9 mouse cellular contexts compared by ENCODE assay signal in the genomic region with DNA sequence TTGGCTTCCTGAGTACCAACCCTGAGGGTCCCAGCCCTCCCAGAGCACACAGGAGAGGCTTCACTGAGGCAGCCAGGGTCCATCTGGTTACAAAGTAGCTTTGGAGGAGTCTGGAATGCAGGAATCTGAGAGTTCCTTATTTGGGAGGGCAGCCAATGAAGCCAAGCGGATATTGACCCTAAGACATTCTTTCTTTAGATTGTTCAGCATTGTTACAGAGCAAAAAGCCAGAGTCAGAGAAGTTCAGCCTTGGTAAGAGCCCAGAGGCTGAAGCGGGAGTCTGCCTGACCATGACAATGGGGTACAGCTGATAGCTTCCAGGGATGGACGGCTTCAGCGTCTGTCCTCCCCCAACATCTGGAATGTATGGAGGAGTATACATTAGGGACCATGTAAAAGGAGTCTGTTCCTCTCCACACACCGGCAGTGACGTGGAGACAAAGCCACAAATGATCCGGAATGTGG. TPM values are rescaled to one million over a fixed set of nuclear protein-coding genes. Genes with fewer than 3 reads are reported as not detected.
DNase-seq lines count a peak whose midpoint lies in the region; ATAC-seq lines count a peak whose summit lies in the region.
"Had no signal": no experiment of that assay in that cellular context is flagged by ENCODE, and none has a peak within 500 bp of the region (broad histone marks: within the 10 kb centered on the region; RNA-seq: fewer than 3 reads in every experiment).

No protein-coding gene starts in this region.

- H3K9ac ChIP-seq in midbrain, embryonic 14.5 days (replicated peaks; ENCODE audit: low read length), result no peak overlapping the region
- H3K9ac ChIP-seq in heart, embryonic 12.5 days, result 0 out of 2 replicates have a peak overlapping the region, but pooled peaks have one; percentile 8
- no peak overlapping the region for H3K9ac ChIP-seq in stomach, embryonic 14.5 days (replicated peaks; ENCODE audit: low read depth, low read length)

- H3K27me3 ChIP-seq in midbrain, embryonic 10.5 days (ENCODE audit: low read depth, poor library complexity, severe bottlenecking), result no peaks in the 10 kb centered on the region
- no peaks in the 10 kb centered on the region for H3K27me3 ChIP-seq in midbrain, embryonic 14.5 days (ENCODE audit: control insufficient read depth, insufficient read depth, low read length)
- no peaks in the 10 kb centered on the region for H3K27me3 ChIP-seq in heart, embryonic 12.5 days (replicated peaks)
- H3K27me3 ChIP-seq in stomach, embryonic 14.5 days (ENCODE audit: control insufficient read depth, insufficient read depth, low read length), result no peaks in the 10 kb centered on the region
- H3K27me3 ChIP-seq: Patski had no signal

- no peak overlapping the region for H3K4me2 ChIP-seq in midbrain, embryonic 14.5 days (ENCODE audit: low read length)
- H3K4me2 ChIP-seq in heart, embryonic 12.5 days, result peak overlapping the region; percentile 53
- H3K4me2 ChIP-seq in stomach, embryonic 14.5 days (replicated peaks; ENCODE audit: low read depth, low read length), result peak overlapping the region; percentile 20; the same call in 1 of the 2 replicates

- DNase-seq in midbrain, embryonic 10.5 days (ENCODE audit: low spot score), result peak; percentile 20
- no peak for DNase-seq in midbrain, embryonic 14.5 days
- peak; percentile 55 for DNase-seq in kidney, postnatal 10 days
- DNase-seq in spleen, postnatal 10 days (ENCODE audit: low spot score in 2 of 2), result no peak
- DNase-seq in left cerebral cortex, postnatal 25 days (ENCODE audit: low spot score in 2 of 2), result no peak

- intact Hi-C loops in left cerebral cortex, postnatal 25 days (cut with DNase I), result no loop called here

- H3K4me3 ChIP-seq in midbrain, embryonic 10.5 days, result no peak overlapping the region
- H3K4me3 ChIP-seq in midbrain, embryonic 14.5 days (replicated peaks; ENCODE audit: low read depth, low read length), result no peak overlapping the region
- peak overlapping the region; percentile 33; the same call in 1 of the 2 replicates for H3K4me3 ChIP-seq in heart, embryonic 12.5 days
- no peak overlapping the region; the same call in 1 of the 2 replicates for H3K4me3 ChIP-seq in stomach, embryonic 14.5 days (ENCODE audit: low read depth, low read length)

- H3K36me3 ChIP-seq in midbrain, embryonic 10.5 days, result 0 out of 2 replicates have a peak, but pooled peaks cover 3% of the 10 kb centered on the region
- H3K36me3 ChIP-seq in midbrain, embryonic 14.5 days (ENCODE audit: control insufficient read depth, insufficient read depth, low read length), result no peaks in the 10 kb centered on the region
- peaks cover 15% of the 10 kb centered on the region for H3K36me3 ChIP-seq in heart, embryonic 12.5 days
- H3K36me3 ChIP-seq in stomach, embryonic 14.5 days (ENCODE audit: control insufficient read depth, insufficient read depth, low read length), result no peaks in the 10 kb centered on the region; the same call in 1 of the 2 replicates

- H3K27ac ChIP-seq in midbrain, embryonic 10.5 days (replicated peaks), result peak overlapping the region; percentile 64
- no peak overlapping the region for H3K27ac ChIP-seq in midbrain, embryonic 14.5 days (replicated peaks; ENCODE audit: low read depth, low read length)
- H3K27ac ChIP-seq in heart, embryonic 12.5 days (ENCODE audit: poor library complexity, severe bottlenecking), result peak overlapping the region; percentile 95
- H3K27ac ChIP-seq in stomach, embryonic 14.5 days (ENCODE audit: low read length), result peak overlapping the region; percentile 80

- peaks cover 49% of the 10 kb centered on the region for H3K4me1 ChIP-seq in midbrain, embryonic 10.5 days
- peaks cover 14% of the 10 kb centered on the region for H3K4me1 ChIP-seq in midbrain, embryonic 14.5 days (ENCODE audit: control insufficient read depth, insufficient read depth, low read length)
- H3K4me1 ChIP-seq in heart, embryonic 12.5 days (replicated peaks), result peaks cover 59% of the 10 kb centered on the region
- peaks cover 44% of the 10 kb centered on the region for H3K4me1 ChIP-seq in stomach, embryonic 14.5 days (ENCODE audit: control insufficient read depth, insufficient read depth, low read length)

- no peaks in the 10 kb centered on the region for H3K9me3 ChIP-seq in midbrain, embryonic 10.5 days (replicated peaks)
- no peaks in the 10 kb centered on the region for H3K9me3 ChIP-seq in midbrain, embryonic 14.5 days (ENCODE audit: control insufficient read depth, low read length)
- peaks cover 2% of the 10 kb centered on the region; the same call in 1 of the 2 replicates for H3K9me3 ChIP-seq in heart, embryonic 12.5 days (replicated peaks)
- no peaks in the 10 kb centered on the region for H3K9me3 ChIP-seq in stomach, embryonic 14.5 days (ENCODE audit: control insufficient read depth, low read depth, low read length)

- 43% methylated on average over 7 of the region's 7 CpGs for WGBS in midbrain, embryonic 10.5 days
- WGBS in midbrain, embryonic 14.5 days, result 51% methylated on average over 7 of the region's 7 CpGs
- WGBS in heart, embryonic 12.5 days, result 34% methylated on average over 7 of the region's 7 CpGs
- 28% methylated on average over 7 of the region's 7 CpGs for WGBS in stomach, embryonic 14.5 days

- no peak for ATAC-seq in midbrain, embryonic 14.5 days (ENCODE audit: low FRiP score, low TSS enrichment)
- peak; percentile 34 for ATAC-seq in heart, embryonic 12.5 days (ENCODE audit: insufficient number of reproducible peaks, low FRiP score)
- ATAC-seq in stomach, embryonic 14.5 days (ENCODE audit: insufficient number of reproducible peaks, insufficient read depth, low FRiP score, low read depth), result no peak
- no peak for ATAC-seq in CD4-positive, CD25-positive, alpha-beta regulatory T cell, adult 4 months
- ATAC-seq: Patski had no signal

RNA-seq across cellular contexts. Expression of a gene that starts 28.9 kb away (rescaled TPM):
- polyA plus RNA-seq in midbrain, embryonic 10.5 days (2016; fragmentation: Nextera tagmentation; extraction: Ambion mirVana), result 1.5 and 1.7 TPM in 2 replicates
- polyA plus RNA-seq in midbrain, embryonic 14.5 days (2014; fragmentation: Nextera tagmentation; extraction: Ambion mirVana), result 1.3 and 1.4 TPM in 2 replicates
- polyA plus RNA-seq in heart, embryonic 12.5 days (2016; fragmentation: Nextera tagmentation; extraction: Ambion mirVana), result 5.4 and 8.4 TPM in 2 replicates
- 10.4 and 10.8 TPM in 2 replicates for polyA plus RNA-seq in stomach, embryonic 14.5 days (2014; fragmentation: Nextera tagmentation; extraction: Ambion mirVana)
- 1 to 10 TPM; 2.1 to 2.9 TPM for polyA plus RNA-seq in CD4-positive, CD25-positive, alpha-beta regulatory T cell, adult 4 months (2017; shearing (Covaris generic))
- 1 to 10 TPM; 5.0 to 7.6 TPM for total RNA-seq in left cerebral cortex, postnatal 25 days (2021)

RNA-seq across cellular contexts. Expression of a gene that starts 42.1 kb away (rescaled TPM):
- 0.19 TPM in 1 of 2 replicates, not detected in the other for polyA plus RNA-seq in midbrain, embryonic 10.5 days (2016; fragmentation: Nextera tagmentation; extraction: Ambion mirVana)
- 0.22 TPM in 1 of 2 replicates, not detected in the other for polyA plus RNA-seq in midbrain, embryonic 14.5 days (2014; fragmentation: Nextera tagmentation; extraction: Ambion mirVana)
- polyA plus RNA-seq in heart, embryonic 12.5 days (2016; fragmentation: Nextera tagmentation; extraction: Ambion mirVana), result 0.17 and 0.20 TPM in 2 replicates
- 0.83 and 0.91 TPM in 2 replicates for polyA plus RNA-seq in stomach, embryonic 14.5 days (2014; fragmentation: Nextera tagmentation; extraction: Ambion mirVana)
- polyA plus RNA-seq in CD4-positive, CD25-positive, alpha-beta regulatory T cell, adult 4 months (2017; shearing (Covaris generic)), result not detected
- under 1 TPM; 0.21 to 0.30 TPM for total RNA-seq in left cerebral cortex, postnatal 25 days (2021)
- polyA plus RNA-seq: Patski had no signal

Comparison
In these comparisons a context has a peak if more than half of its experiments do, and no peak if none do; other contexts are left out.
1. DNase-seq: peak in midbrain, embryonic 10.5 days (single experiment) and kidney, postnatal 10 days (single experiment); none in midbrain, embryonic 14.5 days (single experiment), spleen, postnatal 10 days (0 of 2) and left cerebral cortex, postnatal 25 days (0 of 2).